Mouse (Mus musculus) large intestine, adult 2 months (tissue): ENCODE data around the gene Rps6ka2. TPM values are rescaled to one million over a fixed set of nuclear protein-coding genes. Genes with fewer than 3 reads are reported as not detected.
"Not testable (repeated sequence)": the region's sequence is repeated elsewhere in the genome, so short reads cannot be mapped to it uniquely, and the experiment has no call there.

ENCODE experiments used
- DNase-seq: peaks from one replicate; pipeline ENCODE4 v3.0.0-alpha.2; 2012; ENCODE audit warnings: low read depth, low spot score
- WGBS: fragments of 180-500 bp; shearing (Covaris S2); methylation state at CpG from one replicate; pipeline ENCODE4 v1.1.7; 2018; 5-methylcytosine and 5-hydroxymethylcytosine counted together
- polyA plus RNA-seq: library from polyadenylated mRNA; depleted of rRNA; stranded (reverse); fragments of >200 nt; gene quantifications from 2 replicates; pipeline ENCODE4 v1.2.3, GENCODE M21; 2012; rRNA removed

Rps6ka2 gene
- polyA plus RNA-seq, 1 experiment = 2.3 TPM

GRCm38 (mm10) chr17:7319789-7320188 lies 149.9 kb downstream of the Rps6ka2 start:
- WGBS = 76% methylated on average over 6 of the region's 6 CpGs
- DNase-seq = not testable (repeated sequence)

GRCm38 (mm10) chr17:7324346-7324745 lies 154.4 kb downstream of the Rps6ka2 start, which contains the start of gene Tcp10a:
Gene Tcp10a, plus strand, starts transcription at chr17:7324646.
- not testable (repeated sequence) for DNase-seq
- WGBS = 90% methylated on average over 5 of the region's 5 CpGs

- not testable (repeated sequence) for DNase-seq
- WGBS = 46% methylated on average over 7 of the region's 8 CpGs
Observed at GRCm38 (mm10) chr17:7326415-7326814, 156.5 kb downstream of the Rps6ka2 start.

- 50% methylated on average over 4 of the region's 5 CpGs for WGBS
- DNase-seq = not testable (repeated sequence)
Observed at GRCm38 (mm10) chr17:7332745-7333144, 162.8 kb downstream of the Rps6ka2 start.

GRCm38 (mm10) chr17:7337381-7337780 lies 167.5 kb downstream of the Rps6ka2 start:
- not testable (repeated sequence) for DNase-seq
- WGBS = 37% methylated on average over 9 of the region's 9 CpGs

GRCm38 (mm10) chr17:7348765-7349164 lies 178.8 kb downstream of the Rps6ka2 start:
- 43% methylated on average over 2 of the region's 3 CpGs for WGBS
- not testable (repeated sequence) for DNase-seq

- not testable (repeated sequence) for DNase-seq
- 95% methylated on average over 1 of the region's 1 CpGs for WGBS
Observed at GRCm38 (mm10) chr17:7352596-7352995, 182.7 kb downstream of the Rps6ka2 start, which contains the start of gene Ttll2. Gene Ttll2, minus strand, starts transcription at chr17:7352696.

Other genes with a start within 250 kb of the Rps6ka2 start
- 18.0 and 22.7 TPM in 2 replicates for gene Rsph3b, start 221.4 kb upstream of the Rps6ka2 start, polyA plus RNA-seq
- 14.0 and 16.3 TPM in 2 replicates for gene Tagap1, start 209.0 kb upstream of the Rps6ka2 start, polyA plus RNA-seq
- gene Rnaset2b, start 199.5 kb upstream of the Rps6ka2 start, polyA plus RNA-seq = 154 and 164 TPM in 2 replicates
- 0.42 and 0.74 TPM in 2 replicates for gene Gm49721, start 191.2 kb upstream of the Rps6ka2 start, polyA plus RNA-seq
- gene Gm1604a, start 144.5 kb upstream of the Rps6ka2 start, polyA plus RNA-seq = not detected in 2 replicates
- not detected in 2 replicates for gene Tcp10a, start 154.5 kb downstream of the Rps6ka2 start, polyA plus RNA-seq
- gene Ttll2, start 182.6 kb downstream of the Rps6ka2 start, polyA plus RNA-seq = 2.1 and 6.3 TPM in 2 replicates
- gene Gm49630, start 201.9 kb downstream of the Rps6ka2 start, polyA plus RNA-seq = 1.5 TPM in 1 of 2 replicates, not detected in the other
- 8.8 and 46.1 TPM in 2 replicates for gene Unc93a2, start 215.3 kb downstream of the Rps6ka2 start, polyA plus RNA-seq